Mouse (Mus musculus) heart, embryonic 14.5 days (tissue): ENCODE measurements around the gene Cpa2. TPM values are rescaled to one million over a fixed set of nuclear protein-coding genes. Genes with fewer than 3 reads are reported as not detected.
A peak's percentile ranks its signal among the peaks of the same experiment; 100 is the strongest.

Experiments used
- ATAC-seq: fragments of 200-750 bp; cut with Nextera tagmentation; 2 replicates; pipeline ENCODE4 v1.8.0; 2017; ENCODE audit warnings: low read depth, moderate TSS enrichment; ENCODE audit not compliant: insufficient number of reproducible peaks, insufficient read depth, low FRiP score
- H3K27ac ChIP-seq, 2 experiments: fragments of 200-500 bp in 1 of 2; fragments of 300-500 bp in 1 of 2; sonication (generic) in 1 of 2; replicated peaks in 1 of 2; 2 replicates each; pipeline ENCODE4 v1.5.1; 2012 to 2014; ENCODE audit warnings: low read depth in 2 of 2, low read length in 2 of 2, control low read depth in 1 of 2, mild to moderate bottlenecking in 1 of 2, mixed read lengths in 1 of 2; ENCODE audit not compliant: control insufficient read depth in 1 of 2, insufficient read depth in 1 of 2
- H3K27me3 ChIP-seq: fragments of 300-500 bp; sonication (generic); 2 replicates; pipeline ENCODE4 v1.6.1; 2014; ENCODE audit warnings: mild to moderate bottlenecking, low read length, control low read depth; ENCODE audit not compliant: control insufficient read depth, insufficient read depth
- H3K36me3 ChIP-seq: fragments of 300-500 bp; sonication (generic); 2 replicates; pipeline ENCODE4 v1.6.1; 2014; ENCODE audit warnings: mild to moderate bottlenecking, control low read depth, low read length, mixed read lengths; ENCODE audit not compliant: control insufficient read depth, insufficient read depth
- H3K4me1 ChIP-seq, 2 experiments: fragments of 200-500 bp in 1 of 2; fragments of 300-500 bp in 1 of 2; sonication (generic) in 1 of 2; 2 replicates each; pipeline ENCODE4 v1.6.1; 2012 to 2014; ENCODE audit warnings: low read length in 2 of 2, control low read depth in 1 of 2, mixed read lengths in 1 of 2; ENCODE audit not compliant: control insufficient read depth in 2 of 2, insufficient read depth in 2 of 2
- H3K4me2 ChIP-seq: fragments of 300-500 bp; sonication (generic); 2 replicates; pipeline ENCODE4 v1.6.1; 2014; ENCODE audit warnings: mild to moderate bottlenecking, low read length
- H3K4me3 ChIP-seq, 2 experiments: fragments of 200-500 bp in 1 of 2; fragments of 300-500 bp in 1 of 2; sonication (generic) in 1 of 2; 2 replicates each; pipeline ENCODE4 v1.5.1; 2012 to 2014; ENCODE audit warnings: low read length in 2 of 2, mild to moderate bottlenecking in 2 of 2, control low read depth in 1 of 2, low read depth in 1 of 2, moderate library complexity in 1 of 2; ENCODE audit not compliant: control insufficient read depth in 1 of 2, insufficient read depth in 1 of 2
- H3K9ac ChIP-seq: fragments of 300-500 bp; sonication (generic); 2 replicates; pipeline ENCODE4 v1.6.1; 2014; ENCODE audit warnings: mild to moderate bottlenecking, low read length
- H3K9me3 ChIP-seq: fragments of 300-500 bp; sonication (generic); 2 replicates; pipeline ENCODE4 v1.6.1; 2016; ENCODE audit warnings: low read length, control low read depth; ENCODE audit not compliant: control insufficient read depth
- WGBS: fragments of 180-500 bp; shearing (Covaris S2); extraction: QIAGEN DNeasy Blood & Tissue Kit; methylation state at CpG from one replicate; pipeline ENCODE4 v1.1.7; 2014; 5-methylcytosine and 5-hydroxymethylcytosine counted together
- polyA plus RNA-seq: library from polyadenylated mRNA; unstranded; fragments of >200 nt; fragmentation: Nextera tagmentation; extraction: Ambion mirVana; gene quantifications from 2 replicates; pipeline ENCODE4 v1.2.1, GENCODE M21; 2014

Gene Cpa2
- polyA plus RNA-seq, 1 experiment from 2014 or later: 4.8 TPM

DNA sequence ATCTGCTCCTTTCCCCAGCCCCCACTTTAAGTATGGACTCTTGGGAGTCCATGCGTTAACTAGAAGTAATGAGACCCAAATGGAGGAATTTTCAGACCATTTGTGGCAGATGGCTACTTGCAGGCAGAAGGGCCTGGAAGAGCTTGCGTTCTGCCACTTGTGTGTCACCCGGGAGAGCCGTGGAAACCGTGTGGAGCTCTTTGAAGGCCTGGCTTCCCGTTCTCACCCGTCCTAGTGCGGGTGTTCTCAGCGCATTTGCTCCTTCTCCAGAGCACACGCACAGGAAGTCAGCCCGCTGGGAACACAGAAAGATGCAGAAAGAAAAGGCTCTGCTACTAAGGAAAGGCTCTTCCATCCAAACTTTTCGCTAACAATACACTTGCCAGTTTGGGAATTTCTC lies 1.7 kb downstream of the Cpa2 start:
- Histone ChIP-seq H3K4me1 (peaks cover 33 to 65% of the 10 kb centered on the region in 2 experiments), H3K9me3 (no peaks in the 10 kb centered on the region), H3K36me3 (no peaks in the 10 kb centered on the region), H3K4me2 (no peak overlapping the region), H3K4me3 (no peak overlapping the region), H3K27ac (peak overlapping the region in 1 of 2 experiments; percentile 67; a peak in 1 of 4 replicates), H3K27me3 (no peaks in the 10 kb centered on the region), H3K9ac (no peak overlapping the region)
- ATAC-seq: no peak
- WGBS: 37% methylated on average over 12 of the region's 12 CpGs

DNA sequence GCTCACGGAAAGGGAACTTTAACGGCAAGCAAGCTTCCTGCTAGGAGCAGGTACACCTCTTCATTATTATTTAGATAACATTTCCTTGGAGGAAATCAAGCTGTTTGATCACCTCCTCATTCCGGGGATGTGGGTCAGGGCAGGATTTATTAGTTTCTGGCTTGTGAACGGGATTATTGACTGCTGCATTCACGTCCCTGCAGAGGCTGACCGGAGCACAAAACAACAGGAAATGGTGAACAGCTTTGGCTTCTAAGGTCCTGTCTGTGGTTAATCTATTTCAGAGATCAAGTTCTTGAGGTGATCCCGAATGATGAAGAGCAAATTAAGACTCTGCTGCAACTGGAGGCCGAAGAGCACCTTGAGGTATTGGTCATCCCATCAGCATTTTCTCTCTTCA lies 2.5 kb downstream of the Cpa2 start:
- H3K9ac ChIP-seq: no peak overlapping the region
- no peak for ATAC-seq
- H3K36me3 ChIP-seq: no peaks in the 10 kb centered on the region
- no peaks in the 10 kb centered on the region for H3K9me3 ChIP-seq
- no peaks in the 10 kb centered on the region for H3K27me3 ChIP-seq
- WGBS: 58% methylated on average over 8 of the region's 8 CpGs
- H3K27ac ChIP-seq: peak overlapping the region in 1 of 2 experiments; percentile 90; a peak in 1 of 4 replicates
- H3K4me3 ChIP-seq: no peak overlapping the region
- H3K4me2 ChIP-seq: no peak overlapping the region
- peaks cover 33 to 66% of the 10 kb centered on the region in 2 experiments for H3K4me1 ChIP-seq

DNA sequence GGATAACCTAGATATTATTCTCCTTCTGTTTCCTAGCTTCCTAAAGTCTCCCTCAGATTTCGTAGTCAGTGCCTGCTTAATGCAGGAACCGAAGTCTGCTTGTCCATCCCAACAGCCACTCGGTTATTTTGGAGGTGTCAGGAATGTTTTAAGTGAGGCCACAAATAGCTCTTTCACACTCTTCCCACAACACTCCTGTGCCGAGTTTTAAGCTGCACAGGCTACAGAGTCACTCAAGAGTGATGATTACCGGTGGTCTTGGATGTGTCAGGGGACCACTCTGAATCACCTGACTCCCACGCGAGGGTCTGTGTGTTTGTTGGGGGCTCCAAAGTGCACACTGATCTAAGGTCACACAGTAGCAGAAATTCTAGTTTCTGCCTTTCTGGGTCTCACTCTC lies 4.3 kb downstream of the Cpa2 start:
- peak; percentile 81 for ATAC-seq
- H3K27me3 ChIP-seq: no peaks in the 10 kb centered on the region
- H3K4me3 ChIP-seq: no peak overlapping the region
- H3K36me3 ChIP-seq: no peaks in the 10 kb centered on the region
- H3K9me3 ChIP-seq: no peaks in the 10 kb centered on the region
- H3K9ac ChIP-seq: peak overlapping the region; percentile 27; the same call in 1 of the 2 replicates
- peak overlapping the region; percentile 85 to 90 for H3K27ac ChIP-seq
- peaks cover 41 to 73% of the 10 kb centered on the region in 2 experiments for H3K4me1 ChIP-seq
- H3K4me2 ChIP-seq: peak overlapping the region; percentile 41
- WGBS: 18% methylated on average over 7 of the region's 7 CpGs

DNA sequence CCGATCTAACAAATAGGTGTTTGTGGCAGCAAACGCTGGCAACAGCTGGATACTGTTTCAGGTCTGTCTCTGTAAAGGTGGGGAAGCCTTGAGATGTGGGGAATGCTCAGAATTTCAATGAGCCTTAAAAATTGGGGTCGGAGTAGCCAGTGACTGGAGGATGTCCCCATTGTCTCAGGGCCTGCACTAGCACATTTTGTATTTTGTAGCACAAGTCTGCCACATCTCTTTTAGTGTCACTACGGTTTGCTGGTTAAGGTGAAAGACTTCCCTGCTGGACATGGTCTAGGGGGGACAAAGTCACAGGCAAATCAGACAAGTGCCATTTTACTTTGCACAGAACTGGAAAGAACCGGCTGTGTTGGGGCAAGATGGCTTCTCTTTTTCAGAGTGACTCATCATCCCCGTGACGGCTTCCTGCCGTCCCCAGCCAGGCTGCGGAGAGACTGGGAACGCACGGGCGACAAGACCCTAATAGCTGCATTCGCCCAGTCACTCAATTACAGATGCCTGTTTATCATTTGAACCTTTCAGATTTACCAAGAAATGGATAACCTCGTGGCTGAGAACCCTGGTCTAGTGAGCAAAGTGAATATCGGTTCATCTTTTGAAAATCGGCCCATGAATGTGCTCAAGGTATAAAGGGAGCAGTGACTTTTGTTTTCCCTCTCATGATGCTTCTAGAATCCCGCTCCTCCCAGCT lies 5.3 kb downstream of the Cpa2 start:
- peak overlapping the region; percentile 59 for H3K9ac ChIP-seq
- peak overlapping the region; percentile 62 for H3K4me2 ChIP-seq
- H3K9me3 ChIP-seq: no peaks in the 10 kb centered on the region
- peak overlapping the region; percentile 80 to 90 for H3K27ac ChIP-seq
- ATAC-seq: no peak
- H3K4me1 ChIP-seq: peaks cover 41 to 67% of the 10 kb centered on the region in 2 experiments
- peak overlapping the region in 1 of 2 experiments; percentile 22; a peak in 2 of 4 replicates for H3K4me3 ChIP-seq
- no peaks in the 10 kb centered on the region for H3K36me3 ChIP-seq
- 16% methylated on average over 17 of the region's 17 CpGs for WGBS
- H3K27me3 ChIP-seq: no peaks in the 10 kb centered on the region

- H3K4me1 ChIP-seq: peaks cover 43 to 62% of the 10 kb centered on the region in 2 experiments
- peak overlapping the region; percentile 59 for H3K9ac ChIP-seq
- peak overlapping the region; percentile 62 for H3K4me2 ChIP-seq
- no peak for ATAC-seq
- H3K27ac ChIP-seq: peak overlapping the region; percentile 80 to 90
- H3K9me3 ChIP-seq: no peaks in the 10 kb centered on the region
- peak overlapping the region; percentile 18 to 22; a peak in 3 of 4 replicates for H3K4me3 ChIP-seq
- WGBS: under 1% methylated on average over 13 of the region's 17 CpGs
- no peaks in the 10 kb centered on the region for H3K27me3 ChIP-seq
- no peaks in the 10 kb centered on the region for H3K36me3 ChIP-seq
Observed at GRCm38 (mm10) chr6:30547274-30547645, 5.9 kb downstream of the Cpa2 start.

DNA sequence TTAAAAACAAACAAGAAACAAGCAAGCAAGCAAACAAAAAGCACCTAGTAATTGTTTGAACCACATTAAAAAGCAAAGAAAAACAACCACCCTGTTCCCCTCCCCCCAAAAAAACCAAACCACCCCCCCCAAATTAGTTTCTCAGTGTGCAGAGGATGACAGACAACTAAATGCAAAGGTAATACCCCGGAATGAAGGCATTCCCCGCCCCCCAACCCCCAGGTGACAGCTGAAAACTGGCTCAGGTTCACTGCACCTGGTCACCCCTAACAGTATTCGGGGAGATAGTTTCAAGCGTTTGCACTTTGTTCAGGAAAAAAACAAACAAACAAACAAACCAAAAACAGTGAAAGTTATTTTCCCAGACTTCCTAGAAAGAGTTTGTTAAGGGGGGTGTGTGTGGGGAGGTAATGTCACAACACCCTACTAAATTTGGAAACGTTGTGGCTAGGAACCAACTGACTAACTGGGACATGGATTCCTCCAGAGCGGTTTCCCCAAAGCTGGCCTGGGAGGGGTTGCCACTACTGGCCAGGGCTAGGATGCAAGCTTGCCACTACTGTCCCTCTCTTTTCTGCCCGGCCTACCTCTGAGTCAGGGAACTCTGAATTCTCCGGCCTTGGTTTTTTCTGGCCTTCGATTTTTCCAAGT lies 6.4 kb downstream of the Cpa2 start:
- WGBS: 36% methylated on average over 9 of the region's 9 CpGs
- no peak for ATAC-seq
- peak overlapping the region; percentile 62 for H3K4me2 ChIP-seq
- peaks cover 39 to 57% of the 10 kb centered on the region in 2 experiments for H3K4me1 ChIP-seq
- peak overlapping the region; percentile 59 for H3K9ac ChIP-seq
- no peaks in the 10 kb centered on the region for H3K9me3 ChIP-seq
- no peaks in the 10 kb centered on the region for H3K27me3 ChIP-seq
- peak overlapping the region; percentile 81 to 90 for H3K27ac ChIP-seq
- H3K36me3 ChIP-seq: no peaks in the 10 kb centered on the region
- H3K4me3 ChIP-seq: peak overlapping the region in 1 of 2 experiments; percentile 22; a peak in 2 of 4 replicates

GRCm38 (mm10) chr6:30549231-30549761 lies 7.9 kb downstream of the Cpa2 start:
- H3K9me3 ChIP-seq: no peaks in the 10 kb centered on the region
- 32% methylated on average over 15 of the region's 15 CpGs for WGBS
- peaks cover 31 to 46% of the 10 kb centered on the region in 2 experiments for H3K4me1 ChIP-seq
- H3K4me3 ChIP-seq: no peak overlapping the region
- H3K27me3 ChIP-seq: no peaks in the 10 kb centered on the region
- H3K9ac ChIP-seq: peak overlapping the region; percentile 32; the same call in 1 of the 2 replicates
- H3K27ac ChIP-seq: peak overlapping the region; percentile 56 to 69
- H3K36me3 ChIP-seq: no peaks in the 10 kb centered on the region
- no peak overlapping the region for H3K4me2 ChIP-seq
- no peak for ATAC-seq
